Mouse (Mus musculus) thymus, postnatal 25 days (tissue): ENCODE data around the gene Ick.

Experiments
- DNase-seq: peaks from one replicate; pipeline ENCODE4 v3.0.0; 2022

Gene Ick

DNA sequence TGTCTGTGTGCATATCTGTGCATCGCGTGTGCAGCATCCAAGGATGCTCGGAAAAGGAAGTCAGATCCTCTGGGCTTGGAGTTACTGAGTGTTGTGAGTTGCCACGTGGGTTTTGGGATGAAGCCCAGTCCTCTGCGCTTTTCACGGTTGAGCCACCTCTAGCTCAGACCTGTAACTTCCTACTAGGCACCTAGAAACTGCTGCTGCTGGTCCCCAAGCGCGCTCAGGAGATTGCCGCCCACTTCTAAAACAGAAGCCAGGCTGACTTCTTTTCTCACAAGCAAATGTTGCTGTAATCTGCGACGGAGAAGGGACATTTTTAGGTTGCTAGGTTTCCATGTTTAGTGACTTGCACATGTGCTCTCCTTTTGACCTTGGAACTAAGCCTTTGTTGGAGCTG is 86.0 kb downstream of the Ick start:
- DNase-seq, result no peak

DNA sequence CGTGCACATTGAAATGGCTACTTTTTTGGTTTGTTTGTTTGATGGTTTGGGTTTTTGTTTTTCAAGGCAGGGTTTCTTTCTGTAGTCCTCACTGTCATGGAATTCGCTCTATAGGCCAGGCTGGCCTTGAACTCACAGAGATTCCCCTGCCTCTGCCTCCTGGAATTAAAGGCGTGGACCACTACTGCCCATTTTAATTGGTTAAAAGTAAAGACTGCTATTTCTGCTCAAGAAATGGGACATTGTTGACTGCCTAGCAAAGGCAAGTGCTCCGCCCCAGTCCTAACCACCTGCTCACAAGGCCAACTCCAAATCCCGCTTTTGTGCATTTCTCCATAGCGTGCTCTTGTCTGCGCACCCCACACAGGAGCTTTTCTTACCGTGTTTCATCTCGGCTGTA is 88.8 kb downstream of the Ick start:
- no peak for DNase-seq

DNA sequence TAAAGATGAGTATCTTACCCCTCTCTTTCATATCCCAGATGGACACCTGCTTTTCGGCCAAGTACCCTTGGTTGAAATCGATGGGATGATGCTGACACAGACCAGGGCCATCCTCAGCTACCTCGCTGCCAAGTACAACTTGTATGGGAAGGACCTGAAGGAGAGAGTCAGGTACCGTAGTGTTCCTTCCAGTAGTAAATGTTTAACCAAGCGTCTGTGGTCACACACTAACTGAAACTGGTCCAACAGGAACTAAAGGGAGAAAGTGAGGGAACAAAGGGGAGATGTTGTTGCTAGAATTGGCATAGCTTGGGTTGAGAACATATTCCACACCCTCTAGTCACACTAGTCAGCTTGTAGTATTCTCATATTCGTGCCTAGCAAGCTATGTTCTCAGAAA is 95.2 kb downstream of the Ick start:
- no peak for DNase-seq

DNA sequence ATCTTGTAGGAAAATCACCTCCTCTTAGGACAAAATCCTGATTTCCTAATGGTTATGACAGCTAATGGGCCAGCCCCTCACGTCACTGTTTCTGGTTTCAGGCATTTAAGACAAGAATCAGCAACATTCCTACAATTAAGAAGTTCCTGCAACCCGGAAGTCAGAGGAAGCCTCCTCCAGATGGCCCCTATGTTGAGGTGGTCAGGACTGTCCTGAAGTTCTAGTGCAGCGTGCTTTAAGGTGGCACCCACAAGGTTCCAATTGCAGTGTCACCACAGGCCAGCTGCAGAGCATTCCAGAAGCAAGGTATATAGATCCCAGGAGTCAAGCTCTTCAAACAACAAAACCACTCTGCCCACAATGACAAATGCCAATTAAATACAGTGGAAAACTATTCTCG is 100.0 kb downstream of the Ick start:
- DNase-seq, result no peak

DNA sequence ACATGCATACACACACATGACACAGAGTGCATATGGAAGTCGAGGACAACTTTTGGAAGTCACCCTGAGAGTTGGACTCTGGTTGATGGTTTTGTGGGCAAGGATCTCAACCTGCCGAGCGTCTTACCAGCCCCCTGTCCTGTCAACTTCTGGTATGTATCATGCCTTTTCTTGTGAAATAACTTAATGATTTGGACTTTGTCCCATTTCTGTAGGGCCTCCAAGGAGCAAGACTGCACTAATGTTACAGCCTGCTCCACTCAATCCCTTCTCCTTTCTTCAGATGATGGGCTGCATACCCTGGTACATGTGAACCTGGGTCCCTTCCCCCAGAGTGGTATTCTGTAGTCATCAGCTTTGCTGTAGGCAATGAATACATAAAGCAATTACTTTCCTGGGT is 101.1 kb downstream of the Ick start:
- no peak for DNase-seq

DNA sequence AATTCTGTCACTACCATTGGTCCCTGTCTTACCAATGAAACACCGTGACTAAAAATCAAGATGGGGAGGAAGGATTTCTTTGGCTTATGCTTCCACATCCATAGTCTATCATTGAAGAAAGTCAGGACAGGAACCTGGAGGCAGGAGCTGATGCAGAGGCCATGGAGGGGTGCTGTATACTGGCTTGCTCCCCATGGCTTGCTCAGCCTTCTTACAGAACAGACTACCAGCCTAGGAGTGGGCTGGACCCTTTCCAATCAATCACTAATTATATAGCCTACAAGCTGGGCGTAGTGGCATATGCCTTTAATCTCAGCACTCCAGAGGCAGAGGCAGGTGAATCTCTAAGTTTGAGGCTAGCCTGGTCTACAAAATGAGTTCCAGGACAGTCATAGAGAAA is 101.8 kb downstream of the Ick start:
- DNase-seq, result no peak

DNA sequence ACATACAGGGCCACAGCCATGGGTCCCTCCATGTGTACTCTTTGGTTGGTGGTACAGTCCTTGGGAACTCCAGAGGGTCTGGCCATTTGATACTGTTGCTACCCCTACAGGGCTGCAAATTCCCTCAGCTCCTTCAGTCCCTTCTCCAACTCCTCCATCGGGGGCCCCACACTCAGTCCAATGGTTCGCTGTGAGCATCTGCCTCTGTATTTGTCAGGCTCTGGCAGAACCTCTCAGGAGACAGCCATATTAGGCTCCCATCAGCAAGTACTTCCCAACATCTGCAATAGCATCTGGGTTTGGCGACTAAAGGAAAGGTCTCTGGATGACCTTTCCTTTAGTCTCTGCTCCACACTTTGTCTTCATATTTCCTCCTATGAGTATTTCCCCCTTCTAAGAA is 102.5 kb downstream of the Ick start:
- no peak for DNase-seq

DNA sequence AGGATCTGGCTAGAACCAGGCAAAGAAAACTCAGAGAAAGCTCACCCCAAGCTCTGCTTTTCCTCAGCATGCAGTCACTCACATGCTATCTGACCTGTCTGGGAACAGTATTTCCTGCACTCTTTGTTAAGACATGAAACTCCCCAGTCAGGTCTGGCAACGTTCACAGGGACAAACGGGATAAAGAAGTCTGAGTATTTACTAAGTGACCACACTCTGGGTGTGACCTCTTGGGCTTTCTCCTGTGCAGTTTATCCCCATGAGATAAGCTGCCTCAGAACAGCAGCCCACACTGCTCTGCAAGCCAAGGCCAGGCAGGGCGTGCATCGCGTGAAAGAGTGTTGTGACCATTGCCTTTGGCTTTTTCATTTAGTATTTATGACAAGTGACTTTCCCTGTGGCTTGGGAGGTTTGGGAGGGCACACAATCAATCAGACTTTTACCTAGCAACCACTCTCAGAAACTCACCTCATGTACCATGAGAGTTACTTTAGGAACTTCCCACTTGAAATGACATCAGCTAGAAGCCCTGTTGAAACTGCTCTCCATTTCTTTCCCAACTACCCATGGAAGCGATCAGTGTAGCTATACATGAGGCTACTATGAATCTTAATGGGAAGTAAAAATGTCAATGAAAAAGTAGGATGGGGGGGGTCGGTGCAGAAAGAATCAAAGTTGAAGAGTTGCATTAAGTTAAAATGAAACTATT is 103.5 kb downstream of the Ick start:
- no peak for DNase-seq

DNA sequence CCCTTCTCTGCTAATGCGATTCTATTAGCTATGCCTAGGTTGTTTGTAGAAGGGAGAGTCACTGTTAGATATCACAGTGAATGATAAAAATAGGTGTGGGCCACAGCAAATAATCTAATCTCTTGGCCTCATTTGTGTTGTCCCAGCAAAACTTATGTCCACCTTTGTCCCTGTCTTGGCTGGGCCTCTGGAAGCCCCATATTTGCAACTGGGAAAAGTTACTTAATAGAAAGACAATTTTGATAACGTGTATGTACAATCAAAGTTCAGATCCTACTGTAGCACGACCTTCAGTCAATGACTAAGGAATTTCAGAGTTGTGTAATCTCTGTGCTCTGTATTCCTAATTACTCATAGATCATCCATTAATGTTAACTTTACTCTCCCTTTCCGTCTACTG is 108.1 kb downstream of the Ick start:
- no peak for DNase-seq
